Mouse (Mus musculus): ENCODE measurements at regions not wholly inside any gene's neighbourhood (a gene's known extent, or its start where the extent isn't known, plus 50 kb on each side); places are given as distances from the start of the nearest gene placed in this dataset.

DNA sequence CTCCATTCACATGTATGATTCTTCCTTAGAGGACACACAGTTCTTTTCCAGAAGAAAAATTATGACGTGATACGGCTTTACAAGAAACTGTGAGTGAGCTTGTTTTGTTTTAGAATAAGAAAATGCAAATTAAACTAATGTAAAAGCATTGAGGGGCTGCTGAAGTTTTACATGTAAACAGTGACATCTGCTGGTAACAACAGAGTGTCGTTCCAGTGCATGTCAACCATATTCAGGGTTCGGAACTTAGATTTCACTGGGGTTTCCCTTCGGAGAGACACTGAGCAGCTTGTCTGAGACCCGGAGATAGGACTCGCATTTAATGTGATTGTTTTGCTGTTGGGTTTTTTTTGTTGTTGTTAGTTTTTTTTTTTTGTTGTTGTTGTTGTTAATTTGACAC lies 148.4 kb upstream of the Ube3a start:
- DNase-seq (ENCODE audit: low spot score in 2 of 2), result peak; percentile 34 to 50

All from right cerebral cortex, postnatal 10 days (tissue).